Mouse (Mus musculus) limb, embryonic 12.5 days (tissue): ENCODE results near the gene Cacna1c. TPM values are rescaled to one million over a fixed set of nuclear protein-coding genes. Genes with fewer than 3 reads are reported as not detected.
A peak's percentile ranks its signal among the peaks of the same experiment; 100 is the strongest.

ENCODE experiments used
- ATAC-seq: fragments of 200-750 bp; cut with Nextera tagmentation; 2 replicates; pipeline ENCODE4 v1.8.0; 2017; ENCODE audit warnings: low read depth, moderate TSS enrichment; ENCODE audit not compliant: insufficient number of reproducible peaks, insufficient read depth, low FRiP score, low TSS enrichment
- H3K27ac ChIP-seq: fragments of 300-500 bp; sonication (generic); 2 replicates; pipeline ENCODE4 v1.5.1; 2016; ENCODE audit warnings: mild to moderate bottlenecking, moderate library complexity
- H3K27me3 ChIP-seq: fragments of 300-500 bp; sonication (generic); 2 replicates; pipeline ENCODE4 v1.6.1; 2016; ENCODE audit warnings: mild to moderate bottlenecking, moderate library complexity
- H3K36me3 ChIP-seq: fragments of 300-500 bp; sonication (generic); 2 replicates; pipeline ENCODE4 v1.6.1; 2016; ENCODE audit warnings: mild to moderate bottlenecking, moderate library complexity
- H3K4me1 ChIP-seq: fragments of 300-500 bp; sonication (generic); replicated peaks from 2 replicates; pipeline ENCODE4 v1.6.1; 2016
- H3K4me2 ChIP-seq: fragments of 300-500 bp; sonication (generic); 2 replicates; pipeline ENCODE4 v1.6.1; 2016; ENCODE audit warnings: mild to moderate bottlenecking, moderate library complexity
- H3K4me3 ChIP-seq: fragments of 300-500 bp; sonication (generic); replicated peaks from 2 replicates; pipeline ENCODE4 v1.5.1; 2016; ENCODE audit warnings: mild to moderate bottlenecking
- H3K9ac ChIP-seq: fragments of 300-500 bp; sonication (generic); replicated peaks from 2 replicates; pipeline ENCODE4 v1.6.1; 2016; ENCODE audit warnings: mild to moderate bottlenecking, moderate library complexity
- H3K9me3 ChIP-seq: fragments of 300-500 bp; sonication (generic); 2 replicates; pipeline ENCODE4 v1.6.1; 2016; ENCODE audit warnings: mild to moderate bottlenecking, moderate library complexity
- WGBS: fragments of 180-500 bp; shearing (Covaris S2); methylation state at CpG from one replicate; pipeline ENCODE4 v1.1.7; 2016; 5-methylcytosine and 5-hydroxymethylcytosine counted together
- polyA plus RNA-seq: library from polyadenylated mRNA; unstranded; fragments of >200 nt; fragmentation: Nextera tagmentation; extraction: Ambion mirVana; gene quantifications from 2 replicates; pipeline ENCODE4 v1.2.1, GENCODE M21; 2016

The Cacna1c gene
- polyA plus RNA-seq, 1 experiment from 2014 or later, result 13.8 TPM

DNA sequence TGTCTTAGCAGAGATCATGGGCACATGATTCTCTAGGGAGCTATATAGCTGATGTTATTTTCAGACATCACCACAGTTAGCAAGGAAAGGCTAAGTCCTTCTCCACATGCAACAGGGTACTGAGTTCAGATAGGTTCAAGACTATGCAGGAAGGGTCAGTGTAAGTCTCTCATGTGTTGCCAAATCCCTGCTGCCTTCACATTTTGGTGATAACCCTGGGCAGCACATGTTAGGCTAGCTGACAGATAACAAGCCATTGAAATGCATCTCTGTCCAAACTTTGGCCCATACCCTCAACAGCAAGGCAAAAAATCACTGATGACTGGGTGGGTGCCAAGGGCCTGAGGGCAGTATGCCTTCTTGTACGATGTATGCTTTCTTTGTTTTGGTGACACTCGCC lies 161.3 kb downstream of the Cacna1c start:
- Histone ChIP-seq H3K27ac (no peak overlapping the region), H3K36me3 (0 out of 2 replicates have a peak, but pooled peaks cover 11% of the 10 kb centered on the region), H3K4me2 (no peak overlapping the region), H3K4me1 (peaks cover 13% of the 10 kb centered on the region; the same call in 1 of the 2 replicates), H3K4me3 (no peak overlapping the region), H3K9ac (no peak overlapping the region), H3K9me3 (peaks cover 8% of the 10 kb centered on the region; the same call in 1 of the 2 replicates), H3K27me3 (no peaks in the 10 kb centered on the region)
- 88% methylated on average over 2 of the region's 2 CpGs for WGBS
- no peak for ATAC-seq

DNA sequence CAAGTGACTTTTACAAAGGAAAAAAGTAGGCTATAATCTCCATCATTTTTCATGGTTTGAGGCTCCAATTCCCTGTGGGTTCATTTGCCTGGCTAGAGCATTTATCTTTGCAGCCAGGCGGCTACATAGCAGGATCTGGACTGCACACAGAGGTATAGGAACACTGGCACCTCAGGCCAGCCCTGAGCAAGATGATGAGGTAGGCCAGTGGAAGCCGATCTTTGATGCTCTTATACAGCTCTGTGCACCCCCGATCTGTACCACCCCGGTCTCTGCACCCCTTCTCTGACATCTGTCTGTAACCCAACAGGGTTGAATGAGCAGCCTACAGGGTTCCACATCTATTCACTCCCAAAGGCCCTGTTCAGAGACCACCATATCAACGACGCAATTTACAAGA lies 168.3 kb downstream of the Cacna1c start:
- WGBS, result 74% methylated on average over 6 of the region's 6 CpGs
- ATAC-seq, result no peak
- no peaks in the 10 kb centered on the region for H3K27me3 ChIP-seq
- H3K4me2 ChIP-seq, result no peak overlapping the region
- peak overlapping the region; percentile 41 for H3K27ac ChIP-seq
- H3K4me3 ChIP-seq, result no peak overlapping the region
- no peak overlapping the region for H3K9ac ChIP-seq
- peaks cover 15% of the 10 kb centered on the region for H3K4me1 ChIP-seq
- no peaks in the 10 kb centered on the region for H3K9me3 ChIP-seq
- 0 out of 2 replicates have a peak, but pooled peaks cover under 1% of the 10 kb centered on the region for H3K36me3 ChIP-seq

DNA sequence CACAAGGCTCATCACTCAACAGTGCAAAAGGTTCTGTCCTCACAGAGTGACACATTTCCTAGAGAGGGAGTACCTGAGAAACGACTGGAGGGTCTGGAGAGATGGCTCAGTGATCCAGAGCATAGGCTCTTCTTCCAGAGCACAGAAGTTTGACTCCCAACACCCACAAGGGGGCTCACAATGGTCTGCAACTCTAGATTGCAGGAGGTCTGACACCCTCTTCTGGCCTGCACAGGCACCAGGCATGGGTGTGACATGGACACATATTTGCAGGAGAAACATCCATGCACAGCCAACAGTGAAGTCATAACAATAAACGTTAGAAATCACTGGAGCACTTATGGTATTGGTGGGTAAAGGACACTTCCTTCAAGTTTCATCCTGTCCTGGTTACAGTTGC lies 173.4 kb downstream of the Cacna1c start:
- 0 out of 2 replicates have a peak, but pooled peaks cover 2% of the 10 kb centered on the region for H3K36me3 ChIP-seq
- peaks cover 42% of the 10 kb centered on the region for H3K4me1 ChIP-seq
- H3K9ac ChIP-seq, result no peak overlapping the region
- WGBS, result 65% methylated on average over 2 of the region's 2 CpGs
- H3K4me2 ChIP-seq, result no peak overlapping the region
- H3K9me3 ChIP-seq, result no peaks in the 10 kb centered on the region
- H3K27me3 ChIP-seq, result no peaks in the 10 kb centered on the region
- H3K4me3 ChIP-seq, result no peak overlapping the region
- ATAC-seq, result no peak
- H3K27ac ChIP-seq, result no peak overlapping the region

DNA sequence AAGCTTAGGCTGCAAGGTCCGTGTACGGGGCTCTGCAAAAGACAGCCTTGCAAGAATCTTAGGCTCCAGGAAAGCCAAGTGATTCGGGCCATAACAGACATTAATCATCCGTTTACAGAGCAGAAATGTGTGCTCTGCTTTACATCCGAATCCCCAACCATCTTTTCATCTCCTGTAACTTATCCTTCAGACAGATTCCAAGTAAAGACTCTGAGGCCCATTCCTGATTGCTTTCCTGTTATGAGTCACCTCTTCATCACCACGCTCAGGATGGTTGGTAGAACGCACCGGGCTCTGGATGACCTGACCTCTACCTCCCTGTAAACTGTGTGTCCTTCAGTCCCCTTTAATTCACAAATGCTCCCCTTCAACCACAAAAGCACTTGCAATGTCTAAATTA lies 175.0 kb downstream of the Cacna1c start:
- H3K4me2 ChIP-seq, result no peak overlapping the region
- no peaks in the 10 kb centered on the region for H3K27me3 ChIP-seq
- peaks cover 45% of the 10 kb centered on the region for H3K4me1 ChIP-seq
- no peak overlapping the region for H3K27ac ChIP-seq
- H3K36me3 ChIP-seq, result 0 out of 2 replicates have a peak, but pooled peaks cover 2% of the 10 kb centered on the region
- H3K9ac ChIP-seq, result no peak overlapping the region
- H3K4me3 ChIP-seq, result no peak overlapping the region
- WGBS, result 72% methylated on average over 8 of the region's 8 CpGs
- ATAC-seq, result no peak
- no peaks in the 10 kb centered on the region for H3K9me3 ChIP-seq

DNA sequence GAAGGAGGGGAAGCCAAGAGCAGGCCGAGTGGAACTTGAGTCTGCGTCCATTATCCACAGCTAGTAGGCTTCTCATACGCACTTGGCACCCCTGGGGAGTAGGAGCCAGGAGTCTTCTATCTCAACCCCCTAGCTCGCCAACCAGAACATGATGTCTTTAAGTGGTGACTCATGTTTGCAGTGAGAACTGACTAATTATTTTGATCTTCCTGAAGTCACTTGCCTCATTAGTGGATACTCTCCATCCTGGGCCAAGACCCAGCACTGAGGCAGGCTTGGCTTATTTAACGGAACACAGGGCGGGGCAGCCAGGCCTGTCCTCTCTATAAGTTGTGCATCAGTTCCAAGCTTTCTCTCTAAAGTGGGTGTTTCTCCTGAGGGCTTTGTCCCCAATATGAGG lies 177.3 kb downstream of the Cacna1c start:
- no peak for ATAC-seq
- Histone ChIP-seq H3K9me3 (no peaks in the 10 kb centered on the region), H3K9ac (no peak overlapping the region), H3K27ac (no peak overlapping the region), H3K4me2 (no peak overlapping the region), H3K36me3 (0 out of 2 replicates have a peak, but pooled peaks cover 2% of the 10 kb centered on the region), H3K4me1 (peaks cover 56% of the 10 kb centered on the region), H3K4me3 (no peak overlapping the region), H3K27me3 (no peaks in the 10 kb centered on the region)
- 85% methylated on average over 6 of the region's 6 CpGs for WGBS

DNA sequence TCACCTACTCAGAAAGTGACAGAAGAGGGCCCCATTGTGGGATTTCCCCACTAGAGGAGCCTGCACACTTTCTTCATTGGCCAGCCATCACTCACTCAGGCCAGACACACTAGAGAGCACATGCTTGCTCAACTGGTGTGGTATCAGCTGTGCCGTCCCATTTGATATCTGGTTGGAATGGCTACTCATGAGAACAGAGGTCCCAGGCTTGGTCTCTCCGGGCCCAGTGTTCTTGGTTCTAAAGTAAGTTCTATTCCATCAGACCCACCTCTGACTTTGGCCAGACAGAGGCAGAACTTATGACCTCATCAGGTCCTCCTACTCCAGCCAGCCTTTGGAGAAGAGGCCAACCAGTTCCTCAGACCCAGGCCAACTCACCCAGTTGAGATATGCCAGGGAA lies 178.0 kb downstream of the Cacna1c start:
- Histone ChIP-seq H3K4me1 (peaks cover 56% of the 10 kb centered on the region), H3K27ac (no peak overlapping the region), H3K4me3 (no peak overlapping the region), H3K9me3 (no peaks in the 10 kb centered on the region), H3K9ac (no peak overlapping the region), H3K36me3 (0 out of 2 replicates have a peak, but pooled peaks cover 2% of the 10 kb centered on the region), H3K4me2 (no peak overlapping the region), H3K27me3 (no peaks in the 10 kb centered on the region)
- no peak for ATAC-seq
- 98% methylated on average over 2 of the region's 2 CpGs for WGBS

DNA sequence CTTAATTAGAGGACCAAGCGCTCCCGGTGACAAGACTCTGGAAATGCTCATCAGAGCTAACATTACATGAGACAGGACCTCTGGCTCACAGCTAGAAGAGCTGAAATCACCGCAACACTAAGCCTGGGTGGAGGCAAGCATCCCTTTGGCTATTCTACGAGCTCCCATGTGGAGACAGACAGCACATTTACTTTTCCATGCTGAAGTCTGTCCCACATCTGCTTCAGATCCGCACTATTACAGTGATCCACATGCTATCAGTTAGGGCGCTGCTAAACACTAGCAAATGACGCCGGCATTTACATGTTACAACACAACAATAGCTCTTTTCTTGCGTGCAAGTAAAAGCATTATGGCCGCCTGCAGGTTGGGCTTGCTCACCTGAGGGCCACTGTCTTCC lies 178.7 kb downstream of the Cacna1c start:
- no peak overlapping the region; the same call in 1 of the 2 replicates for H3K4me2 ChIP-seq
- H3K4me3 ChIP-seq, result no peak overlapping the region
- no peak overlapping the region for H3K9ac ChIP-seq
- WGBS, result 37% methylated on average over 10 of the region's 10 CpGs
- H3K27ac ChIP-seq, result no peak overlapping the region
- H3K27me3 ChIP-seq, result no peaks in the 10 kb centered on the region
- H3K9me3 ChIP-seq, result no peaks in the 10 kb centered on the region
- peaks cover 56% of the 10 kb centered on the region for H3K4me1 ChIP-seq
- no peak for ATAC-seq
- no peaks in the 10 kb centered on the region for H3K36me3 ChIP-seq

DNA sequence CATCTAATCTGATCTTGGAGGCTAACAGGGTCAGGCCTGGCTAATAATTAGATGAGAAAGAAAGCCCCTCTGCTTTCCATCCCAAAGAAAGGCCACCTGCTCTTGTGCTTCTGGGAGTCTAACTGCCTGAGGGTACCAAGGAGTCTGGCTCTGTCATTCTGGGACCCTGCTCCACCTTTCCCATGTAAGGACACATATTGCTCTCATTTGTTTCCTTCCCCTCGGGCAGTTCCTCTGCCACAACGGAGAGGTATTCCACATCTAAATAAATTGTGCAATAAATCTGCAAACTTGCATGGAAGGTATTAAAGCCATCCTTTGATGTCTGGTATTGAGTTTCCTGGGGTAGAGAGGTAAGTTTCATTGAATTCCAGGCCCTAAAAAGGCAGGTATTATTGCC lies 180.9 kb downstream of the Cacna1c start:
- H3K9me3 ChIP-seq, result no peaks in the 10 kb centered on the region
- H3K9ac ChIP-seq, result no peak overlapping the region
- peak overlapping the region; percentile 72; the same call in 1 of the 2 replicates for H3K27ac ChIP-seq
- no peak overlapping the region for H3K4me2 ChIP-seq
- 5% methylated on average over 2 of the region's 2 CpGs for WGBS
- no peaks in the 10 kb centered on the region for H3K27me3 ChIP-seq
- H3K36me3 ChIP-seq, result no peaks in the 10 kb centered on the region
- no peak overlapping the region for H3K4me3 ChIP-seq
- ATAC-seq, result no peak; the same call in 1 of the 2 replicates
- peaks cover 44% of the 10 kb centered on the region for H3K4me1 ChIP-seq

DNA sequence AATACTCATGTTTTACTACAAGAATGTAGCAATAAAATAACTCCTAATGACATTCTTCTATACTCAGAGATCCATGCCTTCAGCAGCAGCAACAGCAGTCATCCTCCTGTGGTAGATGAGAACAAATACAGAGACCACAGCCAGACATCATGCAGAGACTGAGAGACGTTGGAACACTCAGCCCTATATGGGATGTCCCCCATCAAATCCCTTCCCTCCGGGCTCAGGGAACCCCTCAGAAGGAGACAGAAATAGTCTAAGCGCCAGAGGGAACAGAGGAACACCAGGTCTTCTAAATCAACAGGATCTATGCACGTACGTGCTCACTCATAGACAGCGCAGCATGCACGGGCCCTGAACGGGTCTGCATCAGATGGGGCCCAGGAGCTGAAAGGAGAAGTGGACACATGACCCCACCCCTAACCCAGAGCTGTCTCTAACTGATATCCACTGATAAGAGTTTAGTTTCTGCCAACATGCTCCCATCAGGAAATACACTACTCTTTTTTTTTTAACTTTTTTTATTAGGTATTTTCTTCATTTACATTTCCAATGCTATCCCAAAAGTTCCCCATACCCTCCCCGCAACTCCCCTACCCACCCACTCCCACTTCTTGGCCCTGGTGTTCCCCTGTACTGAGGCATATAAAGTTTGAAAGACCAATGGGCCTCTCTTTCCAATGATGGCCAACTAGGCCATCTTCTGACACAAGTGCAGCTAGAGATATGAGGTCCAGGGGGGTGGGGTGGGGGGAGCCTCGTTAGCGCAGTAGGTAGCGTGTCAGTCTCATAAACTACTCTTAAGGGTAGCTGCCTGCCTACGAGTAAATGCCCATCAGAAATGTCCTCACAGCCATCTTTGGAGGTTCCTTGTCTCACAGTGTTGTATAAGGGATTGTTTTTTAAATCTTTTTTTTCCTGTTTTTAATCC lies 182.8 kb downstream of the Cacna1c start:
- H3K4me3 ChIP-seq, result no peak overlapping the region
- no peak overlapping the region for H3K27ac ChIP-seq
- H3K9ac ChIP-seq, result no peak overlapping the region
- H3K9me3 ChIP-seq, result no peaks in the 10 kb centered on the region
- 80% methylated on average over 13 of the region's 13 CpGs for WGBS
- no peak overlapping the region for H3K4me2 ChIP-seq
- ATAC-seq, result no peak
- peaks cover 51% of the 10 kb centered on the region for H3K4me1 ChIP-seq
- H3K36me3 ChIP-seq, result no peaks in the 10 kb centered on the region
- no peaks in the 10 kb centered on the region for H3K27me3 ChIP-seq

DNA sequence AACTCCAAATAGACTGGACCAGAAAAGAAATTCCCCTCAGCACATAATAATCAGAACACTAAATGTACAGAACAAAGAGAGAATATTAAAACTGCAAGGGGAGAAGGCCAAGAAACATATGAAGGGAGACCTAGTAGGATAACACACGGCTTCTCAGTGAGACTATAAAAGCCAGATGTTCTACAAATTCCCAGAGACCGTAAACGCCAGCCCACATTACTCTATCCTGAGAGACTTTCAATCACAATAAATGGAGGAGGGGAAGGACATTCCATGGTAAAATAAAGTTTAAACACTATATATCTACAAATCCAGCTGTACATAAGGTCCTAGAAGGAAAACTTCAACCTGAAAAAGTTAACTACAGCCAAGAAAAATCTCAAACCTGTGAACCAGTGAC lies 185.3 kb downstream of the Cacna1c start:
- Histone ChIP-seq H3K27me3 (no peaks in the 10 kb centered on the region), H3K4me1 (peaks cover 33% of the 10 kb centered on the region), H3K36me3 (no peaks in the 10 kb centered on the region), H3K9ac (no peak overlapping the region), H3K4me2 (no peak overlapping the region), H3K27ac (peak overlapping the region; percentile 75), H3K4me3 (no peak overlapping the region), H3K9me3 (no peaks in the 10 kb centered on the region)
- 0 out of 2 replicates have a peak, but pooled peaks have one; percentile 61 for ATAC-seq
- WGBS, result 4% methylated on average over 3 of the region's 3 CpGs

DNA sequence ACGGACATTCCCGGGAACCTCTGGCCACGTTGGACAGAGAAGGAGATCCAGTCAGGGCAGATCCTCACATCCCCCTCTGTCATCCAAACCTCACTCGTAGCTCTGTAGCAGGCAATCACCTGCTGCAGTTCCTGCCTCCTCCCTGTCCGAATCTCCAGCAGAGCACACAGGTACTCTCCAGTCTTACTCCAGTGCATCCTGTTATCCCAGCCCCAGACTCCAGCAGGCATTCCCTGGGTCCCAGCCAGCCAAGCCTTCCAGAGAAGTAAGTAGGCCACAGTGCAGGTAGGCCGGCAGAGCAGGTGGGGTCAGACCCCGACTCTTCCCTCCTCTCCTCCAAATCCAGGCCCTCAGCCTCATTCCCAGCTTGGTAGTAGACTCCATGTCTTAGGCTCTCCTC lies 186.7 kb downstream of the Cacna1c start:
- no peaks in the 10 kb centered on the region for H3K36me3 ChIP-seq
- H3K4me2 ChIP-seq, result no peak overlapping the region
- no peak for ATAC-seq
- no peaks in the 10 kb centered on the region for H3K27me3 ChIP-seq
- peak overlapping the region; percentile 79 for H3K27ac ChIP-seq
- no peak overlapping the region for H3K4me3 ChIP-seq
- no peak overlapping the region for H3K9ac ChIP-seq
- peaks cover 24% of the 10 kb centered on the region for H3K4me1 ChIP-seq
- H3K9me3 ChIP-seq, result no peaks in the 10 kb centered on the region
- WGBS, result 83% methylated on average over 7 of the region's 7 CpGs
